Mouse (Mus musculus) hindbrain, embryonic 15.5 days (tissue): ENCODE measurements around the gene Lmna. TPM values are rescaled to one million over a fixed set of nuclear protein-coding genes. Genes with fewer than 3 reads are reported as not detected.

Experiments used
- ATAC-seq: fragments of 200-750 bp; cut with Nextera tagmentation; 2 replicates; pipeline ENCODE4 v1.8.0; 2017; ENCODE audit warnings: low read depth, moderate number of reproducible peaks, moderate TSS enrichment; ENCODE audit not compliant: low FRiP score
- H3K27ac ChIP-seq: fragments of 300-500 bp; sonication (generic); replicated peaks from 2 replicates; pipeline ENCODE4 v1.5.1; 2015; ENCODE audit warnings: mild to moderate bottlenecking, inconsistent platforms
- H3K27me3 ChIP-seq: fragments of 300-500 bp; sonication (generic); 2 replicates; pipeline ENCODE4 v1.6.1; 2015; ENCODE audit warnings: control low read depth, inconsistent platforms
- H3K36me3 ChIP-seq: fragments of 300-500 bp; sonication (generic); 2 replicates; pipeline ENCODE4 v1.6.1; 2015; ENCODE audit warnings: control low read depth, inconsistent platforms
- H3K4me1 ChIP-seq: fragments of 300-500 bp; sonication (generic); replicated peaks from 2 replicates; pipeline ENCODE4 v1.6.1; 2015; ENCODE audit warnings: control low read depth, inconsistent platforms
- H3K4me2 ChIP-seq: fragments of 300-500 bp; sonication (generic); 2 replicates; pipeline ENCODE4 v1.6.1; 2015; ENCODE audit warnings: moderate library complexity, mild to moderate bottlenecking, inconsistent platforms
- H3K4me3 ChIP-seq: fragments of 300-500 bp; sonication (generic); 2 replicates; pipeline ENCODE4 v1.5.1; 2015; ENCODE audit warnings: mild to moderate bottlenecking, inconsistent platforms
- H3K9ac ChIP-seq: fragments of 300-500 bp; sonication (generic); 2 replicates; pipeline ENCODE4 v1.6.1; 2015; ENCODE audit warnings: inconsistent platforms
- H3K9me3 ChIP-seq: fragments of 300-500 bp; sonication (generic); 2 replicates; pipeline ENCODE4 v1.6.1; 2016; ENCODE audit warnings: control low read depth, inconsistent platforms
- WGBS: fragments of 180-500 bp; shearing (Covaris S2); methylation state at CpG from one replicate; pipeline ENCODE4 v1.1.7; 2015; 5-methylcytosine and 5-hydroxymethylcytosine counted together
- polyA plus RNA-seq: library from polyadenylated mRNA; unstranded; fragments of >200 nt; fragmentation: Nextera tagmentation; extraction: Ambion mirVana; gene quantifications from 2 replicates; pipeline ENCODE4 v1.2.1, GENCODE M21; 2015

Lmna gene
- polyA plus RNA-seq, 1 experiment from 2014 or later, result 52.2 TPM

GRCm38 (mm10) chr3:88473571-88473970 lies 36.2 kb downstream of the Lmna start:
- Histone ChIP-seq H3K9me3 (no peaks in the 10 kb centered on the region), H3K4me2 (no peak overlapping the region), H3K4me3 (no peak overlapping the region), H3K27ac (no peak overlapping the region), H3K9ac (no peak overlapping the region), H3K27me3 (no peaks in the 10 kb centered on the region), H3K4me1 (no peaks in the 10 kb centered on the region), H3K36me3 (no peaks in the 10 kb centered on the region)
- WGBS, result 88% methylated on average over 1 of the region's 1 CpGs
- ATAC-seq, result no peak

- no peaks in the 10 kb centered on the region for H3K9me3 ChIP-seq
- 21% methylated on average over 5 of the region's 5 CpGs for WGBS
- no peaks in the 10 kb centered on the region for H3K36me3 ChIP-seq
- H3K4me2 ChIP-seq, result no peak overlapping the region
- H3K9ac ChIP-seq, result no peak overlapping the region
- H3K27ac ChIP-seq, result no peak overlapping the region
- ATAC-seq, result 0 out of 2 replicates have a peak, but pooled peaks have one; percentile 42
- H3K4me3 ChIP-seq, result no peak overlapping the region
- no peaks in the 10 kb centered on the region for H3K4me1 ChIP-seq
- no peaks in the 10 kb centered on the region for H3K27me3 ChIP-seq
Observed at GRCm38 (mm10) chr3:88473020-88473419, 36.7 kb downstream of the Lmna start.

GRCm38 (mm10) chr3:88470943-88471479 lies 38.7 kb downstream of the Lmna start:
- H3K27me3 ChIP-seq, result no peaks in the 10 kb centered on the region
- 48% methylated on average over 10 of the region's 10 CpGs for WGBS
- no peaks in the 10 kb centered on the region for H3K4me1 ChIP-seq
- ATAC-seq, result no peak
- H3K4me3 ChIP-seq, result no peak overlapping the region
- H3K4me2 ChIP-seq, result no peak overlapping the region
- H3K9me3 ChIP-seq, result no peaks in the 10 kb centered on the region
- no peak overlapping the region for H3K27ac ChIP-seq
- no peaks in the 10 kb centered on the region for H3K36me3 ChIP-seq
- H3K9ac ChIP-seq, result no peak overlapping the region

- H3K4me1 ChIP-seq, result no peaks in the 10 kb centered on the region
- H3K4me2 ChIP-seq, result no peak overlapping the region
- no peak for ATAC-seq
- H3K9me3 ChIP-seq, result no peaks in the 10 kb centered on the region
- H3K27me3 ChIP-seq, result no peaks in the 10 kb centered on the region
- H3K9ac ChIP-seq, result no peak overlapping the region
- no peaks in the 10 kb centered on the region for H3K36me3 ChIP-seq
- no peak overlapping the region for H3K4me3 ChIP-seq
- no peak overlapping the region for H3K27ac ChIP-seq
- 86% methylated on average over 2 of the region's 2 CpGs for WGBS
Observed at GRCm38 (mm10) chr3:88469466-88469865, 40.3 kb downstream of the Lmna start.

GRCm38 (mm10) chr3:88467116-88467824 lies 42.5 kb downstream of the Lmna start:
- Histone ChIP-seq H3K36me3 (no peaks in the 10 kb centered on the region), H3K9me3 (no peaks in the 10 kb centered on the region), H3K4me1 (no peaks in the 10 kb centered on the region), H3K27ac (no peak overlapping the region), H3K9ac (no peak overlapping the region), H3K27me3 (no peaks in the 10 kb centered on the region), H3K4me3 (no peak overlapping the region), H3K4me2 (no peak overlapping the region)
- 31% methylated on average over 16 of the region's 16 CpGs for WGBS
- ATAC-seq, result peak; percentile 89

- WGBS, result 83% methylated on average over 2 of the region's 2 CpGs
- no peaks in the 10 kb centered on the region for H3K9me3 ChIP-seq
- H3K9ac ChIP-seq, result no peak overlapping the region
- no peaks in the 10 kb centered on the region for H3K36me3 ChIP-seq
- H3K27ac ChIP-seq, result no peak overlapping the region
- H3K4me3 ChIP-seq, result no peak overlapping the region
- H3K4me2 ChIP-seq, result no peak overlapping the region
- ATAC-seq, result no peak
- H3K4me1 ChIP-seq, result no peaks in the 10 kb centered on the region
- no peaks in the 10 kb centered on the region for H3K27me3 ChIP-seq
Observed at GRCm38 (mm10) chr3:88465127-88465526, 44.6 kb downstream of the Lmna start.

- H3K27ac ChIP-seq, result no peak overlapping the region
- no peaks in the 10 kb centered on the region for H3K9me3 ChIP-seq
- peaks cover under 1% of the 10 kb centered on the region; the same call in 1 of the 2 replicates for H3K4me1 ChIP-seq
- no peak overlapping the region for H3K9ac ChIP-seq
- no peaks in the 10 kb centered on the region for H3K36me3 ChIP-seq
- no peak for ATAC-seq
- no peaks in the 10 kb centered on the region for H3K27me3 ChIP-seq
- 54% methylated on average over 3 of the region's 3 CpGs for WGBS
- no peak overlapping the region for H3K4me3 ChIP-seq
- no peak overlapping the region for H3K4me2 ChIP-seq
Observed at GRCm38 (mm10) chr3:88464425-88464824, 45.3 kb downstream of the Lmna start.

- H3K4me3 ChIP-seq, result no peak within 1 kb of the TSS
- peak; percentile 28 for ATAC-seq
- H3K36me3 ChIP-seq, result no peaks in the 10 kb centered on the region
- no peak within 1 kb of the TSS for H3K27ac ChIP-seq
- H3K27me3 ChIP-seq, result no peaks in the 10 kb centered on the region
- H3K4me2 ChIP-seq, result no peak within 1 kb of the TSS
- no peak within 1 kb of the TSS for H3K9ac ChIP-seq
- H3K4me1 ChIP-seq, result peaks cover 30% of the 10 kb centered on the region
- H3K9me3 ChIP-seq, result no peaks in the 10 kb centered on the region
- 35% methylated on average over 12 of the region's 12 CpGs for WGBS
Observed at GRCm38 (mm10) chr3:88460983-88461696, 48.6 kb downstream of the Lmna start, which contains the start of gene Sema4a. TSS of gene Sema4a (minus strand) at chr3:88461182.

- H3K36me3 ChIP-seq, result no peaks in the 10 kb centered on the region
- no peak overlapping the region for H3K27ac ChIP-seq
- no peak overlapping the region for H3K4me3 ChIP-seq
- no peak overlapping the region for H3K4me2 ChIP-seq
- no peaks in the 10 kb centered on the region for H3K9me3 ChIP-seq
- 80% methylated on average over 5 of the region's 5 CpGs for WGBS
- ATAC-seq, result no peak
- H3K27me3 ChIP-seq, result no peaks in the 10 kb centered on the region
- H3K9ac ChIP-seq, result no peak overlapping the region
- H3K4me1 ChIP-seq, result peaks cover 30% of the 10 kb centered on the region
Observed at GRCm38 (mm10) chr3:88460029-88460428, 49.7 kb downstream of the Lmna start.

- Histone ChIP-seq H3K4me3 (peak overlapping the region; percentile 53), H3K27me3 (no peaks in the 10 kb centered on the region), H3K36me3 (no peaks in the 10 kb centered on the region), H3K4me2 (peak overlapping the region; percentile 88), H3K27ac (peak overlapping the region; percentile 89), H3K9me3 (no peaks in the 10 kb centered on the region), H3K9ac (peak overlapping the region; percentile 66), H3K4me1 (peaks cover 30% of the 10 kb centered on the region)
- peak; percentile 86 for ATAC-seq
- under 1% methylated on average over 14 of the region's 14 CpGs for WGBS
Observed at GRCm38 (mm10) chr3:88458778-88459219, 51.0 kb downstream of the Lmna start.

- Histone ChIP-seq H3K4me3 (peak overlapping the region; percentile 53), H3K27ac (peak overlapping the region; percentile 89; the same call in 1 of the 2 replicates), H3K4me1 (peaks cover 30% of the 10 kb centered on the region), H3K9me3 (no peaks in the 10 kb centered on the region), H3K36me3 (peaks cover 7% of the 10 kb centered on the region; the same call in 1 of the 2 replicates), H3K9ac (peak overlapping the region; percentile 66), H3K4me2 (peak overlapping the region; percentile 88), H3K27me3 (no peaks in the 10 kb centered on the region)
- ATAC-seq, result no peak
- 61% methylated on average over 7 of the region's 7 CpGs for WGBS
Observed at GRCm38 (mm10) chr3:88456746-88457532, 52.8 kb downstream of the Lmna start.
